Mouse (Mus musculus) embryonic facial prominence, embryonic 14.5 days (tissue): ENCODE measurements at regions not wholly inside any gene's neighbourhood (a gene's known extent, or its start where the extent isn't known, plus 50 kb on each side); places are given as distances from the start of the nearest gene placed in this dataset.

Source experiments
- ATAC-seq: fragments of 200-750 bp; cut with Nextera tagmentation; 2 replicates; pipeline ENCODE4 v1.8.0; 2017; ENCODE audit warnings: low read depth, moderate number of reproducible peaks, moderate TSS enrichment
- DNase-seq: peaks from one replicate; pipeline ENCODE4 v3.0.0-alpha.2; 2015; ENCODE audit warnings: low spot score
- H3K27ac ChIP-seq: fragments of 300-500 bp; sonication (generic); replicated peaks from 2 replicates; pipeline ENCODE4 v1.5.1; 2014; ENCODE audit warnings: low read depth, mild to moderate bottlenecking, low read length, moderate library complexity
- H3K27me3 ChIP-seq: fragments of 300-500 bp; sonication (generic); replicated peaks from 2 replicates; pipeline ENCODE4 v1.6.1; 2014; ENCODE audit warnings: low read length; ENCODE audit not compliant: control insufficient read depth, insufficient read depth
- H3K36me3 ChIP-seq: fragments of 300-500 bp; sonication (generic); 2 replicates; pipeline ENCODE4 v1.6.1; 2014; ENCODE audit warnings: low read length, mixed read lengths; ENCODE audit not compliant: control insufficient read depth, insufficient read depth
- H3K4me1 ChIP-seq: fragments of 300-500 bp; sonication (generic); 2 replicates; pipeline ENCODE4 v1.6.1; 2014; ENCODE audit warnings: antibody characterized with exemption, low read length; ENCODE audit not compliant: control insufficient read depth, insufficient read depth
- H3K4me2 ChIP-seq: fragments of 300-500 bp; sonication (generic); 2 replicates; pipeline ENCODE4 v1.6.1; 2014; ENCODE audit warnings: low read depth, mild to moderate bottlenecking, low read length, moderate library complexity, mixed read lengths
- H3K4me3 ChIP-seq: fragments of 300-500 bp; sonication (generic); 2 replicates; pipeline ENCODE4 v1.5.1; 2014; ENCODE audit warnings: low read depth, mild to moderate bottlenecking, low read length
- H3K9ac ChIP-seq: fragments of 300-500 bp; sonication (generic); 2 replicates; pipeline ENCODE4 v1.6.1; 2014; ENCODE audit warnings: low read depth, mild to moderate bottlenecking, low read length, moderate library complexity, mixed read lengths
- H3K9me3 ChIP-seq: fragments of 300-500 bp; sonication (generic); 2 replicates; pipeline ENCODE4 v1.6.1; 2016; ENCODE audit warnings: low read length; ENCODE audit not compliant: control insufficient read depth
- WGBS: fragments of 180-500 bp; shearing (Covaris S2); extraction: QIAGEN DNeasy Blood & Tissue Kit; methylation state at CpG from one replicate; pipeline ENCODE4 v1.1.7; 2014; 5-methylcytosine and 5-hydroxymethylcytosine counted together

- WGBS: 71% methylated on average over 2 of the region's 2 CpGs
- no peaks in the 10 kb centered on the region for H3K36me3 ChIP-seq
Measured at GRCm38 (mm10) chr8:29765831-29766230, 2318.4 kb downstream of the Poteg start.

GRCm38 (mm10) chr8:29766252-29766920 lies 2318.9 kb downstream of the Poteg start:
- ATAC-seq: no peak
- no peak overlapping the region for H3K4me2 ChIP-seq
- no peaks in the 10 kb centered on the region for H3K27me3 ChIP-seq

More at GRCm38 (mm10) chr8:29765831-29766230, 2318.4 kb downstream of the Poteg start:
- H3K9me3 ChIP-seq: no peaks in the 10 kb centered on the region
- H3K4me3 ChIP-seq: no peak overlapping the region
- no peaks in the 10 kb centered on the region for H3K27me3 ChIP-seq
- ATAC-seq (no peak), DNase-seq (no peak)
- no peaks in the 10 kb centered on the region for H3K4me1 ChIP-seq
- no peak overlapping the region for H3K9ac ChIP-seq
- no peak overlapping the region for H3K4me2 ChIP-seq
- H3K27ac ChIP-seq: no peak overlapping the region

GRCm38 (mm10) chr8:29777081-29777785 lies 2329.8 kb downstream of the Poteg start:
- Histone ChIP-seq H3K9me3 (no peaks in the 10 kb centered on the region), H3K4me1 (no peaks in the 10 kb centered on the region), H3K27me3 (no peaks in the 10 kb centered on the region), H3K9ac (no peak overlapping the region), H3K4me2 (no peak overlapping the region), H3K4me3 (no peak overlapping the region), H3K36me3 (no peaks in the 10 kb centered on the region), H3K27ac (no peak overlapping the region)
- DNase-seq (peak; percentile 9), ATAC-seq (no peak)
- 46% methylated on average over 5 of the region's 5 CpGs for WGBS

More at GRCm38 (mm10) chr8:29766252-29766920, 2318.9 kb downstream of the Poteg start:
- 46% methylated on average over 1 of the region's 1 CpGs for WGBS
- no peak for DNase-seq
- H3K9ac ChIP-seq: no peak overlapping the region
- no peaks in the 10 kb centered on the region for H3K4me1 ChIP-seq
- no peaks in the 10 kb centered on the region for H3K9me3 ChIP-seq
- no peak overlapping the region for H3K4me3 ChIP-seq
- H3K27ac ChIP-seq: no peak overlapping the region
- H3K36me3 ChIP-seq: no peaks in the 10 kb centered on the region

DNA sequence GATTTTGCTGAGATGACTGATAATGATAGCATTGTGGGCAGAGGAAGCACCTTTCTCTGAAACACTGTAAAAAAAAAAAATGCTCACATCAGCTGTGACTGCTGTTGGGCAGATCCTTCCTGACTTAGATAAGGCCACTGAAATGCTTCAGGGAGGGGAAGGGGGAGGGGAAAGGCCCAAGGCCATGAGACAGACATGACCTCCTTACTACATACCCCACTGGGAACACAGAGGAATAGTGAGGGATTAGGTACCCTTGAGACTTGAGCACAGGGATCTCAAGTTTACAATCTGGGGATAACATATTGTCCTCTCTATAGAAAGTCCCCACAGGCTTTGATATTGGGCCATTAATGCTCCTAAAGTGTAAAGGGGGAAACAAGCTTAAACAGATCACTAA lies 2341.7 kb downstream of the Poteg start:
- DNase-seq (peak; percentile 4), ATAC-seq (no peak)
- no peak overlapping the region for H3K27ac ChIP-seq
- no peaks in the 10 kb centered on the region for H3K4me1 ChIP-seq
- H3K27me3 ChIP-seq: no peaks in the 10 kb centered on the region
- H3K36me3 ChIP-seq: no peaks in the 10 kb centered on the region
- H3K4me2 ChIP-seq: no peak overlapping the region
- no peak overlapping the region for H3K4me3 ChIP-seq
- no peaks in the 10 kb centered on the region for H3K9me3 ChIP-seq
- H3K9ac ChIP-seq: no peak overlapping the region

DNA sequence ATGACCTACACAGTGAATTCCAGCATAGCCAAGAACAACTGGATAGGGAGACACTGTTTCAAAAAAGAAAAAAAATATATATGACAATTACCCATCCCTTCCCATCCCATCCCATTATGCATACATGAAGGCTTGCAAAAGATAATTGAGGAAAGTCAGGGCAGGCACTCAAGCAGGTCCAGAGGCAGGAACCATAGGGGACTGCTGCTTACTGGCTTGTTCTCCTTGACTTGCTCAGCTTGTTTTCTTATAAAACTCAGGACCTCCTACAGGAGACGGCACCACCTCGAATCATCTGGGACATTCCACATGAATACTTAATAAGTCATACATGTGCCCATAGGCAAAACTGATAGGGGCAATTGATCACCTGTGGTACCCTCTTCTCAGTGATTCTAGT lies 2342.6 kb downstream of the Poteg start:
- Histone ChIP-seq H3K4me3 (no peak overlapping the region), H3K9me3 (no peaks in the 10 kb centered on the region), H3K9ac (no peak overlapping the region), H3K27me3 (no peaks in the 10 kb centered on the region), H3K4me2 (no peak overlapping the region), H3K27ac (no peak overlapping the region), H3K4me1 (no peaks in the 10 kb centered on the region), H3K36me3 (no peaks in the 10 kb centered on the region)
- ATAC-seq: no peak
- DNase-seq: no peak
- WGBS: 83% methylated on average over 2 of the region's 2 CpGs

DNA sequence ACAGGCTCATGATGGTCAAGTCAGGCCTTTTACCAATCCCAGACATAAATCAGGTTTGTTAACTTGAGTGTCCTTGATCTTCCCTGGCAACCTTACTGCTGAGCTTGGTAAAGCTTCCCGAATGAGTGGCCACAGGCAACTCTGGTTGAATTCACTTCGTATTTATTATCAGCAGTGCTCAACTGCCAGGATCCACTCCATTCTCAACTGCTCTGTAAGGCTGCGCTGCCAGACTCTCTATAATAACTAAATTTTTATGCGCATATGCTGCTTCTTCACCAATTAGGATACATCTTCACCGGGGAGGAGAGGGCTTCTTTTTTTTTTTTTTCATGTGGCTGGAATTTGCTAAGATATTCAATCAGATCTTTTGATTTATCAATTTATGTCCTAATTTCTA lies 2359.8 kb downstream of the Poteg start:
- DNase-seq: no peak
- 81% methylated on average over 5 of the region's 5 CpGs for WGBS
- no peaks in the 10 kb centered on the region for H3K4me1 ChIP-seq
- H3K27ac ChIP-seq: no peak overlapping the region
- H3K9me3 ChIP-seq: no peaks in the 10 kb centered on the region
- no peak overlapping the region for H3K9ac ChIP-seq
- H3K36me3 ChIP-seq: no peaks in the 10 kb centered on the region
- no peaks in the 10 kb centered on the region for H3K27me3 ChIP-seq
- ATAC-seq: no peak
- H3K4me3 ChIP-seq: no peak overlapping the region
- H3K4me2 ChIP-seq: no peak overlapping the region

DNA sequence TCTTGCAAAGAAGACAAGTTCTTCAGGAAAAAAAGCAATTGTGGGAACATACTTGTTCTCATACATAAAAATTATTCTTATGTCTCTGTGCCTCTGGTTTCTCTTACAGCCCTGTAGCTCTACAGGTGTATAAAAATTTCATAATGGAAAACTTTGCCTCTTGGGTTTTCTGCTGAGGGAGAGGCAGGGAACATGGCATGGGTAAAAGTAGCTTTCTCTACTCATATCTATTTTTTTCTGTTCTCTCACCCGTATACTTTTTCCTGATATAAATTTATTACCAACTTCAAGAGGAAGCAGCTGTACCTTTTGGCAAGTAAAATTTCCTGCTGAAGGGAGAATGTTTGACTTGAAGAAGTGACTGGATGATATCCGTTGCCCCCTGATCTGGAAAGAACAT lies 2388.6 kb downstream of the Poteg start:
- no peak overlapping the region for H3K4me2 ChIP-seq
- no peaks in the 10 kb centered on the region for H3K27me3 ChIP-seq
- ATAC-seq (no peak), DNase-seq (no peak)
- no peak overlapping the region for H3K4me3 ChIP-seq
- H3K27ac ChIP-seq: no peak overlapping the region
- no peak overlapping the region for H3K9ac ChIP-seq
- H3K36me3 ChIP-seq: no peaks in the 10 kb centered on the region
- H3K4me1 ChIP-seq: no peaks in the 10 kb centered on the region
- H3K9me3 ChIP-seq: no peaks in the 10 kb centered on the region
- WGBS: 78% methylated on average over 2 of the region's 2 CpGs
